Mouse (Mus musculus): ENCODE measurements around the gene Enc1.

The Enc1 gene

GRCm38 (mm10) chr13:97292026-97292425 lies 51.1 kb downstream of the Enc1 start:
- DNase-seq (ENCODE audit: low spot score in 2 of 2): no peak

GRCm38 (mm10) chr13:97292451-97293245 lies 51.7 kb downstream of the Enc1 start:
- DNase-seq (ENCODE audit: low spot score in 2 of 2): no peak

GRCm38 (mm10) chr13:97295101-97295852 lies 54.4 kb downstream of the Enc1 start:
- no peak for DNase-seq (ENCODE audit: low spot score in 2 of 2)

- DNase-seq (ENCODE audit: low spot score in 2 of 2): no peak
These were observed 54.9 kb downstream of the Enc1 start for GRCm38 (mm10) chr13:97295853-97296219.

- DNase-seq (ENCODE audit: low spot score in 2 of 2): no peak
These were observed 55.4 kb downstream of the Enc1 start for GRCm38 (mm10) chr13:97296281-97296680.

GRCm38 (mm10) chr13:97296757-97297156 lies 55.9 kb downstream of the Enc1 start:
- DNase-seq (ENCODE audit: low spot score in 2 of 2): no peak

GRCm38 (mm10) chr13:97297418-97298050 lies 56.6 kb downstream of the Enc1 start:
- no peak for DNase-seq (ENCODE audit: low spot score in 2 of 2)

GRCm38 (mm10) chr13:97298896-97299295 lies 58.0 kb downstream of the Enc1 start:
- DNase-seq (ENCODE audit: low spot score in 2 of 2): no peak

- DNase-seq (ENCODE audit: low spot score in 2 of 2): no peak
These were observed 59.3 kb downstream of the Enc1 start for GRCm38 (mm10) chr13:97299877-97300873.

Data from frontal cortex, postnatal 10 days (tissue).